20 mouse cellular contexts compared by ENCODE assay signal in genomic region chr4:99137986-99138641, GRCm38 (mm10). TPM values are rescaled to one million over a fixed set of nuclear protein-coding genes. Genes with fewer than 3 reads are reported as not detected.
DNase-seq lines count a peak whose midpoint lies in the region; ATAC-seq and TF ChIP-seq lines count a peak whose summit lies in the region.
"Had no signal": no experiment of that assay in that cellular context is flagged by ENCODE, and none has a peak within 500 bp of the region (broad histone marks: within the 10 kb centered on the region; RNA-seq: fewer than 3 reads in every experiment).

No protein-coding gene starts in this region.

- H3K27ac ChIP-seq in kidney, adult 2 months (ENCODE audit: insufficient read depth, low read depth, low read length) = no peak overlapping the region
- no peak overlapping the region for H3K27ac ChIP-seq in kidney, embryonic 16.5 days (ENCODE audit: low read length)
- H3K27ac ChIP-seq in liver, embryonic 15.5 days (replicated peaks) = no peak overlapping the region
- H3K27ac ChIP-seq: embryonic facial prominence, embryonic 15.5 days; hindbrain, embryonic 12.5 days; midbrain, embryonic 13.5 days; stomach, postnatal 0 days had no signal

- TF ChIP-seq POLR2A in kidney, adult 2 months (IDR thresholded peaks at IDR 0.05; ENCODE audit: low read depth, low read length) = no peak

- H3K9me3 ChIP-seq in kidney, embryonic 16.5 days (ENCODE audit: low read length) = no peaks in the 10 kb centered on the region
- no peaks in the 10 kb centered on the region for H3K9me3 ChIP-seq in liver, embryonic 15.5 days (replicated peaks)
- H3K9me3 ChIP-seq: embryonic facial prominence, embryonic 15.5 days; hindbrain, embryonic 12.5 days; midbrain, embryonic 13.5 days had no signal

- DNase-seq in adrenal gland, adult 2 months = peak; percentile 31
- DNase-seq in adrenal gland, postnatal 25 days = no peak
- DNase-seq in kidney, adult 2 months = peak; percentile 28
- peak; percentile 16 to 24 for DNase-seq in adrenal gland, postnatal 36 days
- DNase-seq in urinary bladder, adult 18-20 months (ENCODE audit: low spot score in 2 of 2) = no peak
- DNase-seq in layer of hippocampus, postnatal 10 days (ENCODE audit: low spot score in 2 of 2) = no peak
- DNase-seq: cerebellum, adult 9-10 months; gastrocnemius, postnatal 10 days; lung, adult 2 months; lung, postnatal 14 days; thymus, adult 2 months had no signal

- no peak for TF ChIP-seq CTCF in kidney, adult 2 months (conservative IDR thresholded peaks at IDR 0.05; ENCODE audit: insufficient read depth, insufficient read length, low read depth, low read length)

- H3K4me2 ChIP-seq in kidney, embryonic 16.5 days (replicated peaks; ENCODE audit: low read depth, low read length) = no peak overlapping the region
- no peak overlapping the region for H3K4me2 ChIP-seq in liver, embryonic 15.5 days
- H3K4me2 ChIP-seq: embryonic facial prominence, embryonic 15.5 days; heart, embryonic 11.5 days; hindbrain, embryonic 12.5 days; midbrain, embryonic 13.5 days had no signal

- no peak for ATAC-seq in kidney, embryonic 16.5 days (ENCODE audit: low FRiP score, low TSS enrichment)
- ATAC-seq in liver, embryonic 15.5 days (ENCODE audit: insufficient read depth) = 0 out of 2 replicates have a peak, but pooled peaks have one; percentile 37
- ATAC-seq: forebrain, embryonic 14.5 days; intestine, postnatal 0 days; midbrain, embryonic 13.5 days had no signal

- no peaks in the 10 kb centered on the region; the same call in 1 of the 2 replicates for H3K4me1 ChIP-seq in kidney, adult 2 months (ENCODE audit: control insufficient read depth, insufficient read depth, low read length)
- no peaks in the 10 kb centered on the region for H3K4me1 ChIP-seq in kidney, embryonic 16.5 days (ENCODE audit: insufficient read depth, low read length)
- 0 out of 2 replicates have a peak, but pooled peaks cover 3% of the 10 kb centered on the region for H3K4me1 ChIP-seq in liver, embryonic 15.5 days (replicated peaks)
- H3K4me1 ChIP-seq: embryonic facial prominence, embryonic 15.5 days; hindbrain, embryonic 12.5 days; midbrain, embryonic 13.5 days had no signal

- H3K36me3 ChIP-seq in kidney, adult 2 months (ENCODE audit: control insufficient read depth, insufficient read depth, low read length) = no peaks in the 10 kb centered on the region
- no peaks in the 10 kb centered on the region for H3K36me3 ChIP-seq in kidney, embryonic 16.5 days (ENCODE audit: insufficient read depth, low read length)
- H3K36me3 ChIP-seq in liver, embryonic 15.5 days (replicated peaks) = no peaks in the 10 kb centered on the region
- H3K36me3 ChIP-seq: embryonic facial prominence, embryonic 15.5 days; hindbrain, embryonic 12.5 days; midbrain, embryonic 13.5 days had no signal

- H3K4me3 ChIP-seq in kidney, adult 2 months (ENCODE audit: insufficient read depth, low read depth, low read length) = no peak overlapping the region
- no peak overlapping the region for H3K4me3 ChIP-seq in kidney, embryonic 16.5 days (ENCODE audit: low read length)
- no peak overlapping the region for H3K4me3 ChIP-seq in liver, embryonic 15.5 days (replicated peaks)
- H3K4me3 ChIP-seq: embryonic facial prominence, embryonic 15.5 days; hindbrain, embryonic 12.5 days; midbrain, embryonic 13.5 days had no signal

- no peak overlapping the region for H3K9ac ChIP-seq in kidney, embryonic 16.5 days (replicated peaks; ENCODE audit: low read length)
- H3K9ac ChIP-seq in liver, embryonic 15.5 days = no peak overlapping the region
- H3K9ac ChIP-seq: embryonic facial prominence, embryonic 15.5 days; hindbrain, embryonic 12.5 days; midbrain, embryonic 13.5 days had no signal

- WGBS in kidney, adult 2 months = 57% methylated on average over 8 of the region's 8 CpGs
- 60% methylated on average over 8 of the region's 8 CpGs for WGBS in kidney, embryonic 16.5 days
- 42% methylated on average over 8 of the region's 8 CpGs for WGBS in liver, embryonic 15.5 days (ENCODE audit: insufficient replicate concordance)

- no peaks in the 10 kb centered on the region for H3K27me3 ChIP-seq in kidney, adult 2 months (replicated peaks; ENCODE audit: control insufficient read depth, insufficient read depth, low read length)
- no peaks in the 10 kb centered on the region; the same call in 1 of the 2 replicates for H3K27me3 ChIP-seq in kidney, embryonic 16.5 days (ENCODE audit: insufficient read depth, low read length)
- H3K27me3 ChIP-seq in liver, embryonic 15.5 days = peaks cover 3% of the 10 kb centered on the region; the same call in 1 of the 2 replicates
- H3K27me3 ChIP-seq: embryonic facial prominence, embryonic 15.5 days; hindbrain, embryonic 12.5 days; midbrain, embryonic 13.5 days had no signal

RNA-seq across cellular contexts. Expression of gene Dock7, which starts 17.4 kb away (rescaled TPM):
- total RNA-seq in adrenal gland, adult 2 months (2021) = 10 to 100 TPM; 39.3 to 48.2 TPM
- 12.3 and 14.5 TPM in 2 replicates for polyA plus RNA-seq in adrenal gland, adult 2 months (2012; rRNA removed)
- 57.2 and 74.6 TPM in 2 replicates for total RNA-seq in adrenal gland, postnatal 25 days (2021)
- 20.6 and 21.9 TPM in 2 replicates for polyA plus RNA-seq in kidney, adult 2 months (2012; rRNA removed)
- 50.3 and 63.0 TPM in 2 replicates for polyA plus RNA-seq in kidney, embryonic 16.5 days (2015; fragmentation: Nextera tagmentation; extraction: Ambion mirVana)
- 10 to 100 TPM; 37.3 to 67.4 TPM for total RNA-seq in adrenal gland, postnatal 36 days (2021)
- polyA plus RNA-seq in liver, embryonic 15.5 days (2015; fragmentation: Nextera tagmentation; extraction: Ambion mirVana) = 8.1 and 9.5 TPM in 2 replicates
- 10 to 100 TPM; 50.1 to 53.4 TPM for total RNA-seq in layer of hippocampus, postnatal 10 days (2021)

RNA-seq across cellular contexts. Expression of gene Atg4c, which starts 55.6 kb away (rescaled TPM):
- 10 to 100 TPM; 11.8 to 15.7 TPM for total RNA-seq in adrenal gland, adult 2 months (2021)
- polyA plus RNA-seq in adrenal gland, adult 2 months (2012; rRNA removed) = 2.2 TPM in 2 replicates
- 15.5 and 17.3 TPM in 2 replicates for total RNA-seq in adrenal gland, postnatal 25 days (2021)
- polyA plus RNA-seq in kidney, adult 2 months (2012; rRNA removed) = 5.4 and 6.9 TPM in 2 replicates
- polyA plus RNA-seq in kidney, embryonic 16.5 days (2015; fragmentation: Nextera tagmentation; extraction: Ambion mirVana) = 16.3 and 16.6 TPM in 2 replicates
- total RNA-seq in adrenal gland, postnatal 36 days (2021) = 10 to 100 TPM; 11.2 to 17.6 TPM
- polyA plus RNA-seq in liver, embryonic 15.5 days (2015; fragmentation: Nextera tagmentation; extraction: Ambion mirVana) = 3.7 and 4.1 TPM in 2 replicates
- total RNA-seq in layer of hippocampus, postnatal 10 days (2021) = 10 to 100 TPM; 28.2 to 28.3 TPM

Comparison
In these comparisons a context has a peak if more than half of its experiments do, and no peak if none do; other contexts are left out.
1. DNase-seq: peak in adrenal gland, adult 2 months (single experiment), kidney, adult 2 months (single experiment) and adrenal gland, postnatal 36 days (2 of 2); none in adrenal gland, postnatal 25 days (single experiment), urinary bladder, adult 18-20 months (0 of 2) and layer of hippocampus, postnatal 10 days (0 of 2).